12 mouse cellular contexts compared by ENCODE assay signal in the genomic region with DNA sequence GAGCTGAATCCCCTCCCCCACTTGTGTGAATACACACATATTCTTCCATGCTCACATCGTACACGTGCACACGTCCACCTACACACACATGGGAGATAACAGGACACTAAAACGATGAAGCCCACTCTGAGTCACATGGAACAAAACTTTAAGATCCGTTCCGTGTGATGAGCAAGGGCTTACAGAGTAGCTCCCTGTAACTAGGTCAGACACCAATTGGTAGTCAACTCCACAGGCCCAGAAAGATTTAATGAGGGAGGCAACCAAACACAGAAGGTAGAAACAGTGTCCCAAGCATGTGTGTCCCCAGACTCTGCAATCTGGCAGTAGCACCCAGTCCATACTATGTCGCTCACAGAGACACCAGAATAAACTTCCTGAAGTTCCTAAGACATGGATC. TPM values are rescaled to one million over a fixed set of nuclear protein-coding genes. Genes with fewer than 3 reads are reported as not detected.
DNase-seq lines count a peak whose midpoint lies in the region; ATAC-seq and TF ChIP-seq lines count a peak whose summit lies in the region.
"Had no signal": no experiment of that assay in that cellular context is flagged by ENCODE, and none has a peak within 500 bp of the region (broad histone marks: within the 10 kb centered on the region; RNA-seq: fewer than 3 reads in every experiment).

No protein-coding gene starts in this region.

- no peak for ATAC-seq in hindbrain, embryonic 13.5 days (ENCODE audit: low FRiP score)
- no peak for ATAC-seq in hindbrain, embryonic 12.5 days (ENCODE audit: low FRiP score)
- 0 out of 2 replicates have a peak, but pooled peaks have one; percentile 30 for ATAC-seq in midbrain, embryonic 16.5 days
- ATAC-seq in midbrain, embryonic 11.5 days (ENCODE audit: low FRiP score): no peak
- ATAC-seq in forebrain, embryonic 14.5 days: peak; percentile 27; the same call in 1 of the 2 replicates
- no peak for ATAC-seq in intestine, embryonic 16.5 days
- ATAC-seq: CD4-positive, CD25-positive, alpha-beta regulatory T cell, adult 4 months had no signal

- TF ChIP-seq POLR2A in olfactory bulb, adult 2 months (IDR thresholded peaks at IDR 0.05; ENCODE audit: insufficient read depth, low read depth, low read length): no peak

- no peak overlapping the region for H3K4me2 ChIP-seq in hindbrain, embryonic 13.5 days
- H3K4me2 ChIP-seq in hindbrain, embryonic 12.5 days (replicated peaks): no peak overlapping the region
- H3K4me2 ChIP-seq in midbrain, embryonic 16.5 days (ENCODE audit: low read length): no peak overlapping the region
- no peak overlapping the region for H3K4me2 ChIP-seq in midbrain, embryonic 11.5 days
- no peak overlapping the region for H3K4me2 ChIP-seq in forebrain, embryonic 14.5 days (ENCODE audit: low read length)
- H3K4me2 ChIP-seq in intestine, embryonic 16.5 days (ENCODE audit: low read depth, low read length): no peak overlapping the region
- H3K4me2 ChIP-seq: lung, embryonic 15.5 days had no signal

- 89% methylated on average over 7 of the region's 7 CpGs for WGBS in hindbrain, embryonic 13.5 days
- 89% methylated on average over 7 of the region's 7 CpGs for WGBS in hindbrain, embryonic 12.5 days
- WGBS in midbrain, embryonic 16.5 days: 84% methylated on average over 7 of the region's 7 CpGs
- WGBS in midbrain, embryonic 11.5 days: 89% methylated on average over 7 of the region's 7 CpGs
- 75% methylated on average over 7 of the region's 7 CpGs for WGBS in forebrain, embryonic 14.5 days
- WGBS in olfactory bulb, adult 2 months: 45% methylated on average over 7 of the region's 7 CpGs
- WGBS in intestine, embryonic 16.5 days: 87% methylated on average over 7 of the region's 7 CpGs

- peaks cover 24% of the 10 kb centered on the region for H3K4me1 ChIP-seq in hindbrain, embryonic 13.5 days (replicated peaks)
- H3K4me1 ChIP-seq in hindbrain, embryonic 12.5 days: peaks cover 17% of the 10 kb centered on the region
- peaks cover 5% of the 10 kb centered on the region; the same call in 1 of the 2 replicates for H3K4me1 ChIP-seq in midbrain, embryonic 16.5 days (ENCODE audit: control insufficient read depth, insufficient read depth, low read length)
- H3K4me1 ChIP-seq in midbrain, embryonic 11.5 days (ENCODE audit: control insufficient read depth, insufficient read depth, low read length): 0 out of 2 replicates have a peak, but pooled peaks cover 2% of the 10 kb centered on the region
- peaks cover 18% of the 10 kb centered on the region for H3K4me1 ChIP-seq in forebrain, embryonic 14.5 days (ENCODE audit: control insufficient read depth, insufficient read depth, low read length)
- peaks cover 6% of the 10 kb centered on the region; the same call in 1 of the 2 replicates for H3K4me1 ChIP-seq in olfactory bulb, adult 2 months (ENCODE audit: control insufficient read depth, insufficient read depth, low read length)
- 0 out of 2 replicates have a peak, but pooled peaks cover 6% of the 10 kb centered on the region for H3K4me1 ChIP-seq in intestine, embryonic 16.5 days (ENCODE audit: control insufficient read depth, insufficient read depth, low read length)

- H3K36me3 ChIP-seq in hindbrain, embryonic 13.5 days: no peaks in the 10 kb centered on the region
- H3K36me3 ChIP-seq in hindbrain, embryonic 12.5 days: no peaks in the 10 kb centered on the region
- H3K36me3 ChIP-seq in midbrain, embryonic 16.5 days (ENCODE audit: control insufficient read depth, insufficient read depth, low read length): no peaks in the 10 kb centered on the region
- H3K36me3 ChIP-seq in midbrain, embryonic 11.5 days (ENCODE audit: control insufficient read depth, insufficient read depth, low read length): no peaks in the 10 kb centered on the region
- no peaks in the 10 kb centered on the region for H3K36me3 ChIP-seq in forebrain, embryonic 14.5 days (ENCODE audit: control insufficient read depth, insufficient read depth, low read length)
- H3K36me3 ChIP-seq in intestine, embryonic 16.5 days (ENCODE audit: control insufficient read depth, insufficient read depth, low read length): no peaks in the 10 kb centered on the region

- H3K9ac ChIP-seq in hindbrain, embryonic 13.5 days: no peak overlapping the region
- no peak overlapping the region for H3K9ac ChIP-seq in hindbrain, embryonic 12.5 days
- no peak overlapping the region for H3K9ac ChIP-seq in midbrain, embryonic 16.5 days (ENCODE audit: low read depth, low read length)
- H3K9ac ChIP-seq in midbrain, embryonic 11.5 days (ENCODE audit: low read length): no peak overlapping the region
- no peak overlapping the region for H3K9ac ChIP-seq in forebrain, embryonic 14.5 days (ENCODE audit: low read length)
- no peak overlapping the region for H3K9ac ChIP-seq in intestine, embryonic 16.5 days (ENCODE audit: low read depth, low read length)
- H3K9ac ChIP-seq: lung, embryonic 15.5 days had no signal

- TF ChIP-seq CTCF in olfactory bulb, adult 2 months (IDR thresholded peaks at IDR 0.05; ENCODE audit: insufficient read depth, low read depth, low read length): no peak

- H3K27me3 ChIP-seq in hindbrain, embryonic 13.5 days: no peaks in the 10 kb centered on the region
- H3K27me3 ChIP-seq in hindbrain, embryonic 12.5 days: no peaks in the 10 kb centered on the region
- H3K27me3 ChIP-seq in midbrain, embryonic 16.5 days (ENCODE audit: control insufficient read depth, insufficient read depth, low read depth, low read length): no peaks in the 10 kb centered on the region
- peaks cover 29% of the 10 kb centered on the region for H3K27me3 ChIP-seq in midbrain, embryonic 11.5 days (ENCODE audit: control insufficient read depth, insufficient read depth, low read length)
- no peaks in the 10 kb centered on the region for H3K27me3 ChIP-seq in forebrain, embryonic 14.5 days (replicated peaks; ENCODE audit: control insufficient read depth, insufficient read depth, low read length)
- H3K27me3 ChIP-seq in intestine, embryonic 16.5 days (replicated peaks; ENCODE audit: control insufficient read depth, insufficient read depth, low read length): no peaks in the 10 kb centered on the region
- H3K27me3 ChIP-seq: lung, embryonic 15.5 days had no signal

- no peaks in the 10 kb centered on the region for H3K9me3 ChIP-seq in hindbrain, embryonic 13.5 days
- H3K9me3 ChIP-seq in hindbrain, embryonic 12.5 days (replicated peaks): no peaks in the 10 kb centered on the region
- H3K9me3 ChIP-seq in midbrain, embryonic 16.5 days (replicated peaks; ENCODE audit: control insufficient read depth, low read length, poor library complexity, severe bottlenecking): no peaks in the 10 kb centered on the region
- no peaks in the 10 kb centered on the region for H3K9me3 ChIP-seq in midbrain, embryonic 11.5 days (ENCODE audit: control insufficient read depth, low read length)
- no peaks in the 10 kb centered on the region for H3K9me3 ChIP-seq in forebrain, embryonic 14.5 days (replicated peaks; ENCODE audit: control insufficient read depth, low read length)
- H3K9me3 ChIP-seq in intestine, embryonic 16.5 days (ENCODE audit: control insufficient read depth, low read length): no peaks in the 10 kb centered on the region
- H3K9me3 ChIP-seq: lung, embryonic 15.5 days had no signal

- H3K27ac ChIP-seq in hindbrain, embryonic 13.5 days: 0 out of 2 replicates have a peak overlapping the region, but pooled peaks have one; percentile 46
- H3K27ac ChIP-seq in hindbrain, embryonic 12.5 days: no peak overlapping the region
- peak overlapping the region; percentile 60; the same call in 1 of the 2 replicates for H3K27ac ChIP-seq in midbrain, embryonic 16.5 days (ENCODE audit: low read length)
- H3K27ac ChIP-seq in midbrain, embryonic 11.5 days (ENCODE audit: low read depth, low read length): no peak overlapping the region
- 0 out of 2 replicates have a peak overlapping the region, but pooled peaks have one; percentile 60 for H3K27ac ChIP-seq in forebrain, embryonic 14.5 days (ENCODE audit: low read depth, low read length)
- 0 out of 2 replicates have a peak overlapping the region, but pooled peaks have one; percentile 48 for H3K27ac ChIP-seq in olfactory bulb, adult 2 months (ENCODE audit: insufficient read depth, low read depth, low read length)
- H3K27ac ChIP-seq in intestine, embryonic 16.5 days (ENCODE audit: low read length): no peak overlapping the region
- H3K27ac ChIP-seq: lung, embryonic 15.5 days had no signal

- no peak for DNase-seq in midbrain, embryonic 11.5 days (ENCODE audit: low spot score, missing footprints)
- no peak for DNase-seq in forebrain, embryonic 14.5 days (ENCODE audit: low spot score)
- no peak for DNase-seq in ovary, postnatal 36 days (ENCODE audit: low spot score)
- DNase-seq: kidney, adult 2 months; spleen, adult 18-20 months had no signal

- no peak overlapping the region for H3K4me3 ChIP-seq in hindbrain, embryonic 13.5 days
- no peak overlapping the region for H3K4me3 ChIP-seq in hindbrain, embryonic 12.5 days
- no peak overlapping the region for H3K4me3 ChIP-seq in midbrain, embryonic 16.5 days (ENCODE audit: low read depth, low read length)
- no peak overlapping the region for H3K4me3 ChIP-seq in midbrain, embryonic 11.5 days (ENCODE audit: low read depth, low read length)
- H3K4me3 ChIP-seq in forebrain, embryonic 14.5 days (ENCODE audit: low read depth, low read length): no peak overlapping the region
- no peak overlapping the region for H3K4me3 ChIP-seq in olfactory bulb, adult 2 months (ENCODE audit: insufficient read depth, low read depth, low read length)
- no peak overlapping the region for H3K4me3 ChIP-seq in intestine, embryonic 16.5 days (ENCODE audit: low read length)
- H3K4me3 ChIP-seq: lung, embryonic 15.5 days had no signal

RNA-seq across cellular contexts. Expression of gene Cdh11, which starts 47.0 kb away (rescaled TPM):
- polyA plus RNA-seq in hindbrain, embryonic 13.5 days (2015; fragmentation: Nextera tagmentation; extraction: Ambion mirVana): 34.9 and 41.3 TPM in 2 replicates
- 100 and 109 TPM in 2 replicates for polyA plus RNA-seq in hindbrain, embryonic 12.5 days (2016; fragmentation: Nextera tagmentation; extraction: Ambion mirVana)
- polyA plus RNA-seq in midbrain, embryonic 16.5 days (2015; fragmentation: Nextera tagmentation; extraction: Ambion mirVana): 32.8 and 37.0 TPM in 2 replicates
- polyA plus RNA-seq in midbrain, embryonic 11.5 days (2014; fragmentation: Nextera tagmentation; extraction: Ambion mirVana): 74.9 and 80.7 TPM in 2 replicates
- polyA plus RNA-seq in forebrain, embryonic 14.5 days (2014; fragmentation: Nextera tagmentation; extraction: Ambion mirVana): 33.6 and 44.7 TPM in 2 replicates
- not detected in 2 replicates for polyA plus RNA-seq in olfactory bulb, adult 2 months (2012; ENCODE audit: insufficient read depth, insufficient read length, low replicate concordance, missing spikeins)
- 53.6 and 55.8 TPM in 2 replicates for polyA plus RNA-seq in intestine, embryonic 16.5 days (2015; fragmentation: Nextera tagmentation; extraction: Ambion mirVana)

Comparison
In these comparisons a context has a peak if more than half of its experiments do, and no peak if none do; other contexts are left out.
1. ATAC-seq: peak in midbrain, embryonic 16.5 days (single experiment) and forebrain, embryonic 14.5 days (single experiment); none in hindbrain, embryonic 13.5 days (single experiment), hindbrain, embryonic 12.5 days (single experiment), midbrain, embryonic 11.5 days (single experiment) and intestine, embryonic 16.5 days (single experiment).
2. H3K27ac ChIP-seq: peak in hindbrain, embryonic 13.5 days (single experiment), midbrain, embryonic 16.5 days (single experiment), forebrain, embryonic 14.5 days (single experiment) and olfactory bulb, adult 2 months (single experiment); none in hindbrain, embryonic 12.5 days (single experiment), midbrain, embryonic 11.5 days (single experiment) and intestine, embryonic 16.5 days (single experiment).
3. RNA of gene Cdh11, which starts 47.0 kb away (polyA plus RNA-seq): 100 to 109 TPM in hindbrain, embryonic 12.5 days, 74.9 to 80.7 TPM in midbrain, embryonic 11.5 days, 53.6 to 55.8 TPM in intestine, embryonic 16.5 days, 34.9 to 41.3 TPM in hindbrain, embryonic 13.5 days, 33.6 to 44.7 TPM in forebrain, embryonic 14.5 days and 32.8 to 37.0 TPM in midbrain, embryonic 16.5 days; not detected in olfactory bulb, adult 2 months; every median in the first group is over 10 times any median in the second.